27 mouse cellular contexts compared by ENCODE assay signal in the genomic region with DNA sequence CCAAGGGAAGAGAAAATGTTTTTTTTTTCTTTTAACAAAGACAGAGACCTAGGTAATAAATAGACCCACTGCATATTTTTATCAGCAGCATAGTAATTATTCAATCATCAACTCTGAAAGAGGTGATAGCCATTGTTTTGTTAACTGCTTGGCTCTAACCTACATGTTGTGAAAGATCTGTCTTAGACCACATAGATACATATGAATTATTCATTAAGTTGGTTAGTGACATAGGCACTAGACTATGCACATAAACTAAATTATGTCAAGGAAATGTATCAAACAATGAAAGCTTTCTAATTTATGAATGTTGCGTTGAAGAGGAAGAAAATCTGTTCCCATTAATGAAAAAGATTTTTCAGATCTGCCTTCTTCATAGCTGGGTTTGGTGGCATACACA.
"Had no signal": no experiment of that assay in that cellular context is flagged by ENCODE, and none has a peak within 500 bp of the region (broad histone marks: within the 10 kb centered on the region; RNA-seq: fewer than 3 reads in every experiment).

No protein-coding gene starts in this region.

- ATAC-seq: hindbrain, embryonic 16.5 days; inflammation-experienced regulatory T-cells, adult 6 months; intestine, embryonic 15.5 days; intestine, postnatal 0 days; liver, embryonic 12.5 days had no signal

- H3K27ac ChIP-seq: gastrocnemius, adult 2 months; heart, embryonic 10.5 days; hindbrain, embryonic 10.5 days; hindbrain, embryonic 12.5 days; hindbrain, embryonic 14.5 days; intestine, embryonic 15.5 days; layer of hippocampus, adult 2 months; left cerebral cortex, adult 2 months; limb, embryonic 13.5 days; limb, embryonic 15.5 days; liver, embryonic 12.5 days; liver, embryonic 14.5 days had no signal

- H3K4me2 ChIP-seq: heart, embryonic 12.5 days; hindbrain, embryonic 12.5 days; hindbrain, embryonic 14.5 days; intestine, embryonic 15.5 days; limb, embryonic 13.5 days; limb, embryonic 15.5 days; liver, embryonic 12.5 days had no signal

- H3K4me3 ChIP-seq: gastrocnemius, adult 2 months; heart, embryonic 10.5 days; heart, embryonic 12.5 days; hindbrain, embryonic 10.5 days; hindbrain, embryonic 12.5 days; intestine, embryonic 15.5 days; layer of hippocampus, adult 2 months; left cerebral cortex, adult 2 months; limb, embryonic 13.5 days; limb, embryonic 15.5 days; liver, embryonic 12.5 days had no signal

- DNase-seq: gastrocnemius, adult 2 months; gastrocnemius, postnatal 10 days; gastrocnemius, postnatal 25 days; heart, adult 18-20 months; heart, postnatal 10 days; heart, postnatal 4 days; kidney, adult 18-20 months; kidney, adult 8-10 months; kidney, postnatal 10 days; kidney, postnatal 25 days; kidney, postnatal 4 days; left cerebral cortex, postnatal 4 days had no signal

- H3K9me3 ChIP-seq: heart, embryonic 10.5 days; heart, embryonic 12.5 days; hindbrain, embryonic 10.5 days; hindbrain, embryonic 12.5 days; intestine, embryonic 15.5 days; limb, embryonic 13.5 days; limb, embryonic 15.5 days; liver, embryonic 12.5 days had no signal

- H3K36me3 ChIP-seq: heart, embryonic 10.5 days; heart, embryonic 12.5 days; hindbrain, embryonic 10.5 days; hindbrain, embryonic 12.5 days; intestine, embryonic 15.5 days; limb, embryonic 13.5 days; limb, embryonic 15.5 days; liver, embryonic 12.5 days had no signal

- H3K4me1 ChIP-seq: heart, embryonic 10.5 days; heart, embryonic 12.5 days; hindbrain, embryonic 10.5 days; hindbrain, embryonic 12.5 days; intestine, embryonic 15.5 days; limb, embryonic 13.5 days; limb, embryonic 15.5 days; liver, embryonic 12.5 days had no signal

- H3K27me3 ChIP-seq: heart, embryonic 12.5 days; hindbrain, embryonic 12.5 days; intestine, embryonic 15.5 days; limb, embryonic 13.5 days; limb, embryonic 15.5 days; liver, embryonic 12.5 days had no signal

- H3K9ac ChIP-seq: heart, embryonic 12.5 days; hindbrain, embryonic 12.5 days; hindbrain, embryonic 14.5 days; intestine, embryonic 15.5 days; limb, embryonic 13.5 days; limb, embryonic 15.5 days; liver, embryonic 12.5 days; liver, embryonic 14.5 days had no signal
